Mouse (Mus musculus) spleen, adult 12 weeks (tissue): Measurements from ENCODE around the gene Olfr309.
"Not testable (repeated sequence)": the region's sequence is repeated elsewhere in the genome, so short reads cannot be mapped to it uniquely, and the experiment has no call there.

Source experiments
- DNase-seq: peaks from one replicate; pipeline ENCODE4 v3.0.0; 2022; ENCODE audit warnings: low spot score

Olfr309 gene

DNA sequence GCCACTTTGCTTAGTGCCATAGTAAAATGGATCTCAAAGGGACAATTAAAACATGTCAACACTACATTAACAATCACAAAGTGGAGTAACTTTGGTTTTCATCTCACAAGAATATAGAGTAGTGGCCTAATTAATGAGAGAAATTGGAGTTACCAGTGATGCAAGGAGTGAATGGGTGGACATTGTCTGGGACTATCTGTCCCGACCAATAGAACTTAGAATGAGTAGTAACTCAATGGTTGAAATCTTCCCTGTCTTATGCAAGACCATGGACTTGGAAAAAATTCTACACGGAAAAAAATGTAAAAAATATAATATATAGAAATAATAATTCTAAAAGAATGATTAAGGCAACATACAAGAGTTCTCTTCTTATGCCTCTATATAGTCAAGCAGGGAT is at the start of gene Olfr309:
Gene Olfr309, minus strand, starts transcription at position 101 of the 400 bp plus-strand sequence.
- DNase-seq, result no peak

DNA sequence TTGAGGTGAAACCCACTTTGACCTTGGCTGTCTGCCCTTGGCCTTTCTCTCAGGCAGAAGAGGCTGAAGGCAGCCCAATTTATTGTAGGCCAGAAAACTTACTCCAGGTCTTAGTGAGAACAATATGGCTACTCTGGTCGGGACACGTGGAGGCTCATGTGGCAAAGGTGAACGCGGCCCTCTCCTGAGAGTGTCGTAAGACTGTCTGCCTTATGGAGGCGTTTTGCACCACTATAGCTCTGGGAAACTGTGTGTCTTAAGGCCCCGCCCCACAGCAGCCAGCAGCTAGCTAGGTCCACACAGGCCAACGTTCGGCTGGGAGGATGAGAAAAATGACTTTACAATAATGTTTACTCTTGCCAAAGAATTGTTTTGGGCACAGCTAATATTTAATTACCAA is 32.8 kb upstream of the Olfr309 start:
- not testable (repeated sequence) for DNase-seq

DNA sequence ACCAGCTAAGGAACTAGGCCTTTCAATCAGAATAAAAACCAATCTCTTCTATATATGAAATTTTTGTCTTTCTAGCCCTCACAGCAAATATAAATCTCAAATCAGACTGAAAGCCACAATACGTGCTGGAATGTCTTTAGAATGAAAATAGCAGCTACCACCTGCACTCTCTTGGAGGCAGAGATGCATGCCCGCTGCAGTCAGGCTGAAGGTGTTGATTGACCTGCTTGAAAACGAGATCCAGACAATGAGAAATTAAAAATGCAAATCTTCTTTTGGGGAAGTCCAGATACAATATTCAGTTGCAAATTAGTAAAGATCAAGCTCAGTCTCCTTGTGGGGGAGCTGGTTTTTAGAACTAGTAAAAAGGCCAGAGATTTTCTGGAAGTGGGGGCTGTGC is 30.7 kb upstream of the Olfr309 start:
- DNase-seq, result no peak

DNA sequence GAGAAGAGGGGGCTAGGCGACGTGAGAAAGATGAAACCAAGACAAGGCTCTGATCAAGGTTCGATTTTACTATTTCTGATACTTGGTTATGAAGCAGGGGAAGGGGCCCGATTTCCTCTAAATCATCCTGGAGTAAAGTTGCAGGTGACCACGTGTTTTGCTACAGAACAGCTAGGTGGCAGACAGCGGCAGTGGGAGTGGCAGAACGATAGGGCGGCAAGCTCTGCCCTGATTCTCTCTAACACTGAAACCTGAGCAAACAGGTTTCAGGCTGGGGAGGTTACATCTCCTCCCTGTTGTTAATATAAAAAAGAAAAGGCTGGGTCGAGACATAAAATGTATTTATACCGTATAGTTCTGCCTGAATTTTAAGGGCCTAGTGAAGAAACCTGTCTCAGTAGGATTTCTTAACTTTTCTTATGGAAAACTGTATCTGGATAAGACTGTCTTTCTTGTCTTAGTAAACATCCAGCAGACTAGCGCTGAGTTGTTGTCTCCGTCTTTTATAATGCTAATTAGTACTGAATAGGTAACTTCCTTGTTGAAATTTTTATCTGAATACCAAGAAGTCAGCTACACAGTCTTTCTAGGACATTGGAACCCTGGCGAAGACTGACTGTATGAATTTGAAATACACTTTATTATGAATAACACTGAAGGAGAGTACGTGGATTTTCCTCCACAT is 29.5 kb upstream of the Olfr309 start:
- no peak for DNase-seq

DNA sequence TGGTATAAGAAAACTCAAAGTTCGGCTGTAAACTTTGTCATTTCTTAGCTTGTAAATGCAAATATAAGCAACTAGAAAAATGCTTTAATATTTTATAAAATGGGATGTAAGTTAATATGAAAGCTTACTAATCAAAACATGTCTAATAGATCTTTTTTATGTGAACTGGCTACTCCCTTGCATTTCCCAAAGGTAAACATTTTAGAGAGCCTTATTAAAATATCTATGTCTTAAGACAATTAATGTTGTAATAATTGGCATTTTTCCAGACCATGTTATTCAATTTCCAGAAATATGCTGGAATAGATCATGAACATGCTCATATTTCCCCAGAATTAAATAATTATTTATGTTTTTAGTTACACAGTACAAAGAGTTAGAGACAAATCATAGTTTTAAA is 24.0 kb upstream of the Olfr309 start, which contains the start of gene Olfr307:
Gene Olfr307, minus strand, starts transcription at position 101 of the 400 bp plus-strand sequence.
- DNase-seq, result no peak

DNA sequence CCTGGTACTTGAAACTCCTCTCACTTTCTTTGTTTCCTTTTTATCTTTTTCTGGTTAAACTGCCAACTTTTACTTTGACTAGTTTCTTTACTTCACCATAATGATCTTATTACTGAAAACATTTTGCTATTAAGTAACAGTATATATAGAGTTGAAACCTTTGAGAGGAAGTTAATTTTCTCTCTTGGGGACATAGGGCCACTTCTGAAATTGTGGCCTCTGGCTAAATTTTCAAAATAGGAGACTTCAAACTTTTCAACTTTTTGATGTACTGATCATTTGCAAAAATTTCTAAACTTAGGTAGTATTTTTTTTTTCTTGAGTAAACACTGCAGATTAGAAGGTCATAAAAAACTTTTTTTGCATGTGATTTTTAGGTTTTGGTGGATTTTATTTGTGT is 12.0 kb upstream of the Olfr309 start, which contains the start of gene Olfr308:
Gene Olfr308, minus strand, starts transcription at position 101 of the 400 bp plus-strand sequence.
- no peak for DNase-seq

DNA sequence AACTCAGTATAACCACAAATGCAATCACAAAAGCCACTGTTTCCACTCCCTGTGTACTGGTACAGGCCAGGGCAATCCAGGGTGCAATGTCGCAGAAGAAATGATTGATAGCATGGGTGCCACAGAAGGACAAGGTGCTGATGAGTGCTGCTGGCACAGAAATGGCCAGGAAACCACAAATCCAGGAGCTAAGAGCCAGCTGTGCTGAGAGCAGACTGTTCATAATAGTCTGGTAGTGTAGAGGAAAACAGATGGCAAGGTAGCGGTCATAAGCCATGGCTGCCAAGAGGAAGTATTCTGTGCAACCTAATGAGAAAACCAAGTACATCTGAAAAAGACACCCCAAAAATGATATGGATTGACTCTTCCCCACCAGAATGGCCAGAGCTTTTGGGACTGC is 7.8 kb upstream of the Olfr309 start:
- no peak for DNase-seq

DNA sequence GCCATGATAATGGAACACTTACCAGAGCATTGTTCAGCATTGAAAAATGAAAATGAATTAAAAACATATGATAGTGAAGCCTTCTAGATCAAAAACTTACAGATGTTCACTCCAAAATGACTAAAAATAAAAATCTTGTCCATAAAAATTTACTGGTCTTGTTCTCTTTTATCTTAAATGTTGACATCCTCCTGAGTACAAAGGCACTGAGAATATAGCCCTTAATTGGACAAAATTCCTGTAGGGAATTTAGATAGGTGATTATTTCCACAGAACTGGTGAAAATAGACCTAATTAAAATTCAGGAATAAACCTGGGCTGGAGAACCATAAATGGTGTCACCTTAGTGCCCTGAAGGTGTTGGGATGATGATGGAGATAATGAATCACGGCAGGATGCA is 36.4 kb downstream of the Olfr309 start, which contains the start of gene Olfr310:
Gene Olfr310, minus strand, starts transcription at position 101 of the 400 bp plus-strand sequence.
- DNase-seq, result no peak
